Mouse (Mus musculus) lung, postnatal 36 days (tissue): ENCODE measurements around the gene Zfp113.

Source experiments
- DNase-seq: peaks from one replicate; pipeline ENCODE4 v3.0.0; 2022; ENCODE audit warnings: mixed read lengths

Zfp113 gene

GRCm38 (mm10) chr5:138155443-138155976 is at the start of gene Zfp113:
Gene Zfp113 (minus strand): TSS chr5:138155744.
- peak; percentile 97 for DNase-seq

GRCm38 (mm10) chr5:138202086-138202485 is 46.5 kb upstream of the Zfp113 start:
- no peak for DNase-seq

GRCm38 (mm10) chr5:138199576-138199975 is 44.0 kb upstream of the Zfp113 start:
- DNase-seq: no peak

GRCm38 (mm10) chr5:138195463-138195862 is 39.9 kb upstream of the Zfp113 start:
- no peak for DNase-seq

- peak; percentile 12 for DNase-seq
These were observed 39.3 kb upstream of the Zfp113 start for GRCm38 (mm10) chr5:138194755-138195345.

GRCm38 (mm10) chr5:138193771-138194727 is 38.5 kb upstream of the Zfp113 start, which contains the start of gene Mblac1:
Gene Mblac1 (plus strand): TSS chr5:138194314.
- peak; percentile 92 for DNase-seq

GRCm38 (mm10) chr5:138187661-138188306 is 32.2 kb upstream of the Zfp113 start:
- DNase-seq: peak; percentile 90

GRCm38 (mm10) chr5:138186950-138187638 is 31.6 kb upstream of the Zfp113 start, which contains the start of the genes Taf6 and Cnpy4:
Gene Taf6 (minus strand): TSS chr5:138187451.
Gene Cnpy4 (plus strand): TSS chr5:138187485.
- peak; percentile 91 for DNase-seq

GRCm38 (mm10) chr5:138173217-138173616 is 17.7 kb upstream of the Zfp113 start:
- DNase-seq: no peak

GRCm38 (mm10) chr5:138171695-138172491 is 16.3 kb upstream of the Zfp113 start, which contains the start of the genes Ap4m1 and Mcm7:
Gene Ap4m1 (plus strand): TSS chr5:138172002.
Gene Mcm7 (minus strand): TSS chr5:138172422.
- DNase-seq: peak; percentile 99

GRCm38 (mm10) chr5:138170936-138171561 is 15.5 kb upstream of the Zfp113 start:
- peak; percentile 97 for DNase-seq

GRCm38 (mm10) chr5:138165594-138165993 is 10.1 kb upstream of the Zfp113 start:
- no peak for DNase-seq

GRCm38 (mm10) chr5:138163610-138164009 is 8.1 kb upstream of the Zfp113 start:
- DNase-seq: no peak

GRCm38 (mm10) chr5:138163046-138163445 is 7.5 kb upstream of the Zfp113 start:
- DNase-seq: no peak

- peak; percentile 97 for DNase-seq
These were observed 5.5 kb upstream of the Zfp113 start, which contains the start of gene Cops6 for GRCm38 (mm10) chr5:138160842-138161665. Gene Cops6 (plus strand): TSS chr5:138161071.

GRCm38 (mm10) chr5:138160224-138160762 is 4.7 kb upstream of the Zfp113 start:
- no peak for DNase-seq

GRCm38 (mm10) chr5:138154390-138154789 is 1.2 kb downstream of the Zfp113 start:
- DNase-seq: no peak

- no peak for DNase-seq
These were observed 17.0 kb downstream of the Zfp113 start for GRCm38 (mm10) chr5:138138585-138138984.

GRCm38 (mm10) chr5:138137935-138138549 is 17.5 kb downstream of the Zfp113 start:
- DNase-seq: peak; percentile 79
